Mouse (Mus musculus) retina, postnatal 1 day (tissue): ENCODE data around the gene Pcsk6.

ENCODE experiments used
- DNase-seq: peaks from one replicate; pipeline ENCODE4 v3.0.0-alpha.2; 2012

Pcsk6 gene

DNA sequence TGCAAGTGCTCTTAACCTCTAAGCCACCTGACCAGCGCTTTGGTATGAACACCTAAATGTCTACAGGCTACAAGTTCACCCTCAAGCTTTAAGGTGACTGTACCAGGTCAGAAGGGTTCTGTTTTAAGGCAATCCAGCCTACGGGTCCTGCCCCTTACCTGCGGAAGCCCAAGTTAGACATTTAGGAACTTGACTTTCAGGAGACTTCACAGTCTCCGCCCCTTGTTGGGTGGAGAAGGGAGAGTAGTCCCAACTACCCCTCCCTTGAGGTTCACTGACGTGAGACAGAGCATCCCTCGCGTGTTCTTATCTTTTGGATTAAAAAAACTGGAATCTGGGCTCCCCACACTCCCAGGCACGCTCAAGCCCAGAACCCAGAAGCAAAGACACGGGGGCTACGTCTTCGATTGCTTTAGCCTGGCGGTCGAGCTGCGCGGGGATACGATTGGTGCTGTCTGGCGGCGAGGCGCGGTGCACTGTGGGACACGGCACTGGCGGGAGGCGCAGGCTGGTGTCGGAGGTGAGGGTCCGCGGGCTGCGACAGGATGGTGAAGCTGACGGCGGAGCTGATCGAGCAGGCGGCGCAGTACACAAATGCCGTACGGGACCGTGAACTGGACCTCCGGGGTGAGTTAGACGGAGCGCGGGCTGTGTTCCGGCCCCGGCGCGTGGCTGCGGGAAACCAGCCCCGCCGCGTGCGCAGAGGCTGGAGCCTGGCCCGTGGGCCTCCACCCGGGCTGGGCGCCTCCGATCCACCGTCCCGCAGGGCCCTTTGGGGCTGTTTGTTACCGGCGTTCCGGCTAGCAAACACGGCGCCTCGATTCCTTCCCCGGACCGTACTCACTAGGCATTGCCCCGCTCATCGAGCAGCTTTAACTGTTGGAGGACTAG is 198.8 kb downstream of the Pcsk6 start:
- peak; percentile 94 for DNase-seq

DNA sequence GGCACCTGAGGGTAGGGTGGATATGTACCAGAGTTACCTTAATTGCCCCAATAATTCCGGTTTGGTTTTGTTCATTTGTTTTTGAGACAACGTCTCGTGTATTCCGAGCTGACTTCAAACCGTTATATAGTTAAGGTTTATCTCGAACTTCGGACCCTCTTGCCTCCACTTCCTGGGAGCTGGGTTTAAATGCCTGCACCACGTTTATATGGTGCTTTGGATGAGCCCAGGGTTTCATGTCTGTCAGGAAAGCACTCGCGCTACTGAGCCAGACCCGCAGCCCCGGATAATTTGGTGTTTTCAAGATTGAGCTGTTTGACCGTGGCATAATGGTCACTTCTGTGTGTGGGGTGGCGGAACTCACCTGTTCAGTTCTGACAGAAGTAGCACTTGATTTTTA is 199.5 kb downstream of the Pcsk6 start:
- DNase-seq, result no peak

GRCm38 (mm10) chr7:66076411-66076810 is 214.9 kb downstream of the Pcsk6 start:
- no peak for DNase-seq

DNA sequence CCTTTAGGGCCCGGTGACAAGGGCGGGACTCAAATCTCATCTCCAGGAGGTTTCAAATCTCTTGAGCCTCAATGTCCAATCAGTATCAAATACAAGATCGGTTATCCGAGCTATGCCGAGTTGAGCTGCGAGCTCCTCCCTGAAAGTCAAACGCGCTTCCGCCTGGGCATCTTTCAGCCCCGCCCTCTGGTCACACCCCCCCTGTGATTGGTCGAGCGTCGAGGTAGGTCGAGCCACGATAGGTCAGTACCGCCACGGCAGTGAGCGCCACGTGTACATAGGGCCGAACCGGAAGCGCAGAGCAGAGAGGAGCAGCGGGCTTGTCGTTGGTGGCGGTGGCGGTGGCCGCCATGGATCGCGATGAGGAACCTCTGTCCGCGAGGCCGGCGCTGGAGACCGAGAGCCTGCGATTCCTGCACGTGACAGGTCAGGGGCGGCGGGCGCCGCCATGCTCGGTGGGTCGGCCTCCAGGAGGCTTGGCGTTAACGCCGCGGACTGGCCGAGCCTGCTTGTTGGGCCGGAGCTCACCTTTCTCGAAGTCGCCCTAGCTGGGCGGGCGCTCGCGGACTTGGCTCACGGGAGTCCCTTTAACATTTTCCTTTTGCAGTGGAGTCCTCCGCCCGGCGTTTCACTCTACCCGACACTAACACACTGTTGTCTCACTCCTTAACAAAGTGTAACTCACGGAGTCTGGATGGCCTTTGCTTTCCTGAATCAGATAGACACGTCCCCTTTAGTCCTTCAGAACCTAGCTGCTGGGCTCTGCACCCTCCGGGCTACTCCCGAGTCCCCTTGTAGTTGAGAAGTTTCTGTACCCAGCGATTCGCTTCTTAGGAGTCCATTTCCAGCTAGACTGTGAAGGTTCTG is 218.1 kb downstream of the Pcsk6 start, which contains the start of gene Selenos:
Gene Selenos, plus strand, starts transcription at position 286 of the 867 bp plus-strand sequence.
- peak; percentile 99 for DNase-seq

- peak; percentile 32 for DNase-seq
Measured at GRCm38 (mm10) chr7:66080231-66080613, 218.7 kb downstream of the Pcsk6 start.

- DNase-seq, result no peak
Measured at GRCm38 (mm10) chr7:66083757-66084156, 222.2 kb downstream of the Pcsk6 start.

DNA sequence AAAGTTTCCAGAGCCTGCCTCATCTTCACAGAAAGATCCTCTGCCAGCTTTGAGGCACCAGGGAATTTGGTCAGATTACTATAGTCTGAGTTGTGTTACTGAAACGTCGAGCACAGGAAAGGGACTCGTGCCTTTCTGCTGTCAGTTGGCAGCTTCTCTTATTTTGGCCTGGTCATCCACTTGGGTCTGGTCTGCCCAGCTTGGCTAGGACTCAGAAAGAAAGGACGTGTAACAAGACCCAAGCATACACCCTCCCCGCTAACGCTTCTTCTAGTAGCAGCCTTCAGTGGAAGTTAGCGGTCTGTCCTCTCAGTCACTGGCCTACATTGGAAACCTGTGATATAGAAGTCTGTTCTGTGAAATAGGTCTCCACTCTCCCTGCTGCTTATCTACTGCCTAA is 223.0 kb downstream of the Pcsk6 start:
- no peak for DNase-seq

- no peak for DNase-seq
Measured at GRCm38 (mm10) chr7:66087652-66088051, 226.1 kb downstream of the Pcsk6 start.

DNA sequence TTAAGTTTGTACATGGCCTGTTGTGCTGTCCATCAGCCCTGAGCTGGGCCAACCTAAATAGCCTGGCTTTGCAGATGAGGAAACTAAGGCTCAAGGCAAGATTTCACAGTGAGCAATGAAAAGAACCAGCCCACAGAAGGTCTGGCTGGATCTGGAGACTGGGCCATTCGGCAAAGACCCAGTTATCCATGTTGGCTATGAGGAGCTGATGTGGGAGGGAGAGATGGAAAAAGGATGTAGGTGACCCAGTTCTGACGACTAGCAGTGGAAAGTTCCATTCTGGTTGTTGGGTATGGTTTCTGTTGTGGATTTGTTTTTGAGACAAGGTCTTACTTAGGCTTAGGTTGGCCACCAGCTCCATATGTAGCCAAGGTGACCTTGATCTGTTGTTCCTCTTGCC is 226.5 kb downstream of the Pcsk6 start:
- no peak for DNase-seq

DNA sequence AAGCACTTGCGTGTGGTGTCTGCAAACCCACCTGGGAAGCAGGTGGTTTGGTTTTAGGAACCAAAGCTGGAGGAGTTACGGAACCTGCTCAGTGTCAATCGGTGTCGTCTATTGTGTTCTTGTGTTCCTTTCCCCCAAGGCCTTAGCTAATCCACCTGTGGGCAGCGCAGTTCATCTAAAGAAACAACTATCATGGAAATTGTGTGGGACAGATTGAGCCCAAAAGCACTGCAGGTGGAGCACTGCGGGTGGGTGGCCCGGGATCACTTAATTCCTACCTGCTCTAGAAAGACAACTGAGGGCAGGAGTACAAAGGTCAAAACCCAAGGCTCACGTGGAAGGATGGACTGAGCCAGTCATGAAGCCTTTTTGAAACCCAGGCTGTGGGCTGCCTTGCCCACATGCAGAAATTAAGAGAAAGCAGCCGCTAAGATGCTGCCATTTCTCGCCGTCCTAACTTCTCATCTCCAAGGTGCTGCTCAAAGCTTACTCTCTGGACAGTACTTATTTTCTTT is 229.2 kb downstream of the Pcsk6 start:
- DNase-seq, result no peak

DNA sequence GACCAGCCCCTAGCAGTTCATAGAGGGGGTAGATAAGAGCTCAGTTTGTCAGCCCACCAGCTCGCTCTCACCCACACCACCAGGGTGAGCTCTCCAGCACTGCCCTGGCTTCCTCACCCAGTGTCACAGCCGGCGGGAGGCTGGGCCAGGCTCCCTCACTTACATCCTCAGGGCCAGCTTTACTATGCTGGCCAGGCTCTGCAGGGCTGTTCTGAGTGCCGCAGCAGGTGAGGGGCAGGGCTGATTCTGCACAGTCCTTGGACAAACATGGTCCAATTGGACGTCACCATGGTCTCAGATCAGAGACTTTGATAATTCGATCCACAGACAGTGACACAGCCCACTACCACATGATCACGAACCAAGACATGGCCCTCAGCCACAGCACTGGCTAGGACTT is 230.0 kb downstream of the Pcsk6 start:
- DNase-seq, result no peak

DNA sequence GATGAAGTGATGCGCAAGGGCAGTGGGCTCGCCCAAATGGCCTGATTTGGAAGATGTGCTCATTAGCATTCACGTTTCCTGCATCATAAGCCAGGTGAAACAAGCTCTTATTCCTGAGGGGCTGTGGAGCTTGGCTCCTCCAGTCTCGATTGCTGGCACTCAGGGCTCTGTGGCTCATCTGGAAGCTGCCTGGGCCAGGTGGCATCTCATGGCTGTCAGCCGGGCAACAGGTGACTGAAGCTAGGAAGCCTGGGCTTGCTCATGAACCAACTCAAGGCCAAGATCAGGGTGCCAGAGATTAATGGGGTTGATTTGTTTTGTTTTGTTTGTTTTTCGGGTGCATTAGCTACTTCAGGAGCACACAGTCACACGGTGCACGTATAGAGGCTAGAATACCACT is 231.1 kb downstream of the Pcsk6 start:
- no peak for DNase-seq

DNA sequence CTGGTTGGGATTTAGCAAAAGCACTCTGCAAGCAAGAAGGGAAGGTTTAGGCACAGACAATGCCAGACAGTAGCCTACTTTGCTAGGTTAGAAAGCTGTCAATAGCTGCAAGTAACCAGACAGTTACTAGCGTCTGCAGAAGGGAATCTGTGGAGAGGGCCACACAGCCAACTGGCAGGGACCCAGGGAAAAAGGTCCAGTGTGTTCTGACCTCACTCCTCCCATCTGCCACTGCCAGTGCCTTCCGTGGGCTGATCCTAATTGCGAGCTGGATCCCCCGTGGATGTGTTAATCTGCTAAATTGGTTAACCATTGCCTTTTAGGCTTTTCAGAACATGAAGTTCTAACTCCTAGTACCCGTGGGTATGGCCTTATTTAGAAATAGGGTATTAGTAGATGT is 232.6 kb downstream of the Pcsk6 start:
- DNase-seq, result no peak

DNA sequence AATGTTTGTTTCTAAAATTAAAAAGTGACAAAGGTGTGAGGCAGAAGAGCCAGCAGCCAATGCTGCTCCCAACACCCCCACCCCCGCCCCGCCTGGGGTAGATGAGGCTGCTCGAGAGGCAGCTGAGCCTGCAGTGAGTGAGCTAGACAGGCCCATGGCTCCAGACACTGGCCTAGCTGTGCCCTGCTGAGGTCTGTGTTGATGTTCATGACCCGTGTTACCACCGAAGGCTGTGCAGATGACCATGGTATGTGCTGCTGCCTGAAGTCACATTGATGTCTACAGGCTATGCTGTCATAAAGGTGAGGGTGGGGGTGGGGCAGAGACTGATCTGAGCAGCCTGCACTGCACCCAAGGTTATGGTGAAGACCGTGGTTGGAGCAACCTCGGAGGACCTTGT is 237.3 kb downstream of the Pcsk6 start:
- no peak for DNase-seq
